ENCODE assay signal across 22 mouse cellular contexts in genomic region chr4:53781396-53781795, GRCm38 (mm10). TPM values are rescaled to one million over a fixed set of nuclear protein-coding genes. Genes with fewer than 3 reads are reported as not detected.
DNase-seq lines count a peak whose midpoint lies in the region; ATAC-seq lines count a peak whose summit lies in the region.
"Had no signal": no experiment of that assay in that cellular context is flagged by ENCODE, and none has a peak within 500 bp of the region (broad histone marks: within the 10 kb centered on the region; RNA-seq: fewer than 3 reads in every experiment).

No protein-coding gene starts in this region.

- peaks cover 26% of the 10 kb centered on the region for H3K36me3 ChIP-seq in midbrain, embryonic 10.5 days
- no peaks in the 10 kb centered on the region for H3K36me3 ChIP-seq in midbrain, embryonic 15.5 days (replicated peaks)
- H3K36me3 ChIP-seq in midbrain, embryonic 12.5 days, result peaks cover 13% of the 10 kb centered on the region; the same call in 1 of the 2 replicates
- H3K36me3 ChIP-seq in midbrain, embryonic 16.5 days (ENCODE audit: control insufficient read depth, insufficient read depth, low read length), result no peaks in the 10 kb centered on the region
- no peaks in the 10 kb centered on the region for H3K36me3 ChIP-seq in midbrain, embryonic 14.5 days (ENCODE audit: control insufficient read depth, insufficient read depth, low read length)
- H3K36me3 ChIP-seq: embryonic facial prominence, embryonic 13.5 days; embryonic facial prominence, embryonic 15.5 days; forebrain, embryonic 12.5 days had no signal

- no peak overlapping the region for H3K4me2 ChIP-seq in midbrain, embryonic 15.5 days
- H3K4me2 ChIP-seq in midbrain, embryonic 12.5 days (replicated peaks), result peak overlapping the region; percentile 43
- no peak overlapping the region for H3K4me2 ChIP-seq in midbrain, embryonic 16.5 days (ENCODE audit: low read length)
- H3K4me2 ChIP-seq in midbrain, embryonic 14.5 days (ENCODE audit: low read length), result peak overlapping the region; percentile 39
- H3K4me2 ChIP-seq: embryonic facial prominence, embryonic 13.5 days; embryonic facial prominence, embryonic 15.5 days had no signal

- no peak for ATAC-seq in midbrain, embryonic 15.5 days (replicated peaks)
- no peak for ATAC-seq in midbrain, embryonic 12.5 days (ENCODE audit: low FRiP score, low read depth)
- no peak for ATAC-seq in midbrain, embryonic 16.5 days
- ATAC-seq in midbrain, embryonic 14.5 days (ENCODE audit: low FRiP score, low TSS enrichment), result no peak
- ATAC-seq: forebrain, embryonic 14.5 days had no signal

- peak overlapping the region; percentile 67 for H3K4me3 ChIP-seq in midbrain, embryonic 10.5 days
- H3K4me3 ChIP-seq in midbrain, embryonic 15.5 days, result no peak overlapping the region
- H3K4me3 ChIP-seq in midbrain, embryonic 12.5 days, result peak overlapping the region; percentile 34
- H3K4me3 ChIP-seq in midbrain, embryonic 16.5 days (ENCODE audit: low read depth, low read length), result no peak overlapping the region
- H3K4me3 ChIP-seq in midbrain, embryonic 14.5 days (replicated peaks; ENCODE audit: low read depth, low read length), result peak overlapping the region; percentile 20
- H3K4me3 ChIP-seq: embryonic facial prominence, embryonic 13.5 days; embryonic facial prominence, embryonic 15.5 days; erythroblast, embryonic 14.5 days had no signal

- peaks cover 75% of the 10 kb centered on the region for H3K27me3 ChIP-seq in midbrain, embryonic 10.5 days (ENCODE audit: low read depth, poor library complexity, severe bottlenecking)
- peaks cover 21% of the 10 kb centered on the region for H3K27me3 ChIP-seq in midbrain, embryonic 15.5 days (replicated peaks)
- H3K27me3 ChIP-seq in midbrain, embryonic 12.5 days, result peaks cover 41% of the 10 kb centered on the region
- H3K27me3 ChIP-seq in midbrain, embryonic 16.5 days (ENCODE audit: control insufficient read depth, insufficient read depth, low read depth, low read length), result peaks cover 5% of the 10 kb centered on the region
- peaks cover 2% of the 10 kb centered on the region; the same call in 1 of the 2 replicates for H3K27me3 ChIP-seq in midbrain, embryonic 14.5 days (ENCODE audit: control insufficient read depth, insufficient read depth, low read length)

- DNase-seq in midbrain, embryonic 10.5 days (ENCODE audit: low spot score), result no peak
- DNase-seq in midbrain, embryonic 14.5 days, result no peak
- DNase-seq in frontal cortex, postnatal 36 days (ENCODE audit: low spot score in 2 of 2), result no peak
- DNase-seq: adrenal gland, adult 2 months; adrenal gland, postnatal 10 days; adrenal gland, postnatal 25 days; cerebellum, adult 11 months; cerebellum, adult 18-20 months; cerebellum, adult 8-10 months; cerebellum, adult 9-11 months; cerebellum, postnatal 14 days; cerebellum, postnatal 36 days; embryo, embryonic 11 days had no signal

- WGBS in midbrain, embryonic 10.5 days, result 32% methylated on average over 4 of the region's 4 CpGs
- WGBS in midbrain, embryonic 15.5 days, result 22% methylated on average over 4 of the region's 4 CpGs
- 17% methylated on average over 4 of the region's 4 CpGs for WGBS in midbrain, embryonic 12.5 days
- 29% methylated on average over 4 of the region's 4 CpGs for WGBS in midbrain, embryonic 16.5 days
- whole genome bisulfite sequencing in midbrain, embryonic 14.5 days, result 18% methylated on average over 4 of the region's 4 CpGs

- peaks cover 93% of the 10 kb centered on the region for H3K4me1 ChIP-seq in midbrain, embryonic 10.5 days
- H3K4me1 ChIP-seq in midbrain, embryonic 15.5 days, result peaks cover 23% of the 10 kb centered on the region
- H3K4me1 ChIP-seq in midbrain, embryonic 12.5 days, result peaks cover 24% of the 10 kb centered on the region
- H3K4me1 ChIP-seq in midbrain, embryonic 16.5 days (ENCODE audit: control insufficient read depth, insufficient read depth, low read length), result peaks cover 10% of the 10 kb centered on the region
- 0 out of 2 replicates have a peak, but pooled peaks cover 18% of the 10 kb centered on the region for H3K4me1 ChIP-seq in midbrain, embryonic 14.5 days (ENCODE audit: control insufficient read depth, insufficient read depth, low read length)

- no peak overlapping the region for H3K9ac ChIP-seq in midbrain, embryonic 15.5 days
- H3K9ac ChIP-seq in midbrain, embryonic 12.5 days (replicated peaks), result no peak overlapping the region
- H3K9ac ChIP-seq in midbrain, embryonic 16.5 days (ENCODE audit: low read depth, low read length), result no peak overlapping the region
- 0 out of 2 replicates have a peak overlapping the region, but pooled peaks have one; percentile 4 for H3K9ac ChIP-seq in midbrain, embryonic 14.5 days (replicated peaks; ENCODE audit: low read length)
- H3K9ac ChIP-seq: embryonic facial prominence, embryonic 13.5 days; embryonic facial prominence, embryonic 15.5 days; forebrain, embryonic 12.5 days had no signal

- peak overlapping the region; percentile 83 for H3K27ac ChIP-seq in midbrain, embryonic 10.5 days (replicated peaks)
- no peak overlapping the region for H3K27ac ChIP-seq in midbrain, embryonic 15.5 days
- H3K27ac ChIP-seq in midbrain, embryonic 12.5 days (replicated peaks), result no peak overlapping the region; the same call in 1 of the 2 replicates
- H3K27ac ChIP-seq in midbrain, embryonic 16.5 days (ENCODE audit: low read length), result no peak overlapping the region
- no peak overlapping the region for H3K27ac ChIP-seq in midbrain, embryonic 14.5 days (replicated peaks; ENCODE audit: low read depth, low read length)
- H3K27ac ChIP-seq: embryonic facial prominence, embryonic 13.5 days; embryonic facial prominence, embryonic 15.5 days; forebrain, embryonic 12.5 days had no signal

- H3K9me3 ChIP-seq in midbrain, embryonic 10.5 days (replicated peaks), result no peaks in the 10 kb centered on the region
- no peaks in the 10 kb centered on the region for H3K9me3 ChIP-seq in midbrain, embryonic 15.5 days
- H3K9me3 ChIP-seq in midbrain, embryonic 12.5 days, result peaks cover under 1% of the 10 kb centered on the region; the same call in 1 of the 2 replicates
- H3K9me3 ChIP-seq in midbrain, embryonic 16.5 days (replicated peaks; ENCODE audit: control insufficient read depth, low read length, poor library complexity, severe bottlenecking), result no peaks in the 10 kb centered on the region
- H3K9me3 ChIP-seq in midbrain, embryonic 14.5 days (ENCODE audit: control insufficient read depth, low read length), result no peaks in the 10 kb centered on the region
- H3K9me3 ChIP-seq: embryonic facial prominence, embryonic 13.5 days; embryonic facial prominence, embryonic 15.5 days; forebrain, embryonic 10.5 days; forebrain, embryonic 12.5 days had no signal

RNA-seq across cellular contexts. Expression of gene Tal2, which starts 1.9 kb away (rescaled TPM):
- polyA plus RNA-seq in midbrain, embryonic 10.5 days (2016; fragmentation: Nextera tagmentation; extraction: Ambion mirVana), result 22.1 and 33.5 TPM in 2 replicates
- polyA plus RNA-seq in midbrain, embryonic 15.5 days (2015; fragmentation: Nextera tagmentation; extraction: Ambion mirVana), result 5.2 and 6.2 TPM in 2 replicates
- polyA plus RNA-seq in midbrain, embryonic 12.5 days (2016; fragmentation: Nextera tagmentation; extraction: Ambion mirVana), result 40.5 and 44.2 TPM in 2 replicates
- 2.0 and 2.3 TPM in 2 replicates for polyA plus RNA-seq in midbrain, embryonic 16.5 days (2015; fragmentation: Nextera tagmentation; extraction: Ambion mirVana)
- 10.5 and 19.4 TPM in 2 replicates for polyA plus RNA-seq in midbrain, embryonic 14.5 days (2014; fragmentation: Nextera tagmentation; extraction: Ambion mirVana)
- polyA plus RNA-seq: adrenal gland, adult 2 months; erythroblast, embryonic 14.5 days had no signal

RNA-seq across cellular contexts. Expression of gene Tmem38b, which starts 44.4 kb away (rescaled TPM):
- polyA plus RNA-seq in midbrain, embryonic 10.5 days (2016; fragmentation: Nextera tagmentation; extraction: Ambion mirVana), result 9.7 and 9.8 TPM in 2 replicates
- 7.4 and 7.7 TPM in 2 replicates for polyA plus RNA-seq in midbrain, embryonic 15.5 days (2015; fragmentation: Nextera tagmentation; extraction: Ambion mirVana)
- polyA plus RNA-seq in midbrain, embryonic 12.5 days (2016; fragmentation: Nextera tagmentation; extraction: Ambion mirVana), result 12.7 and 12.8 TPM in 2 replicates
- 7.7 and 8.3 TPM in 2 replicates for polyA plus RNA-seq in midbrain, embryonic 16.5 days (2015; fragmentation: Nextera tagmentation; extraction: Ambion mirVana)
- 9.4 and 11.9 TPM in 2 replicates for polyA plus RNA-seq in midbrain, embryonic 14.5 days (2014; fragmentation: Nextera tagmentation; extraction: Ambion mirVana)

Comparison
In these comparisons a context has a peak if more than half of its experiments do, and no peak if none do; other contexts are left out.
1. H3K4me3 ChIP-seq: peak in midbrain, embryonic 10.5 days (single experiment), midbrain, embryonic 12.5 days (single experiment) and midbrain, embryonic 14.5 days (single experiment); none in midbrain, embryonic 15.5 days (single experiment) and midbrain, embryonic 16.5 days (single experiment).
2. H3K4me2 ChIP-seq: peak in midbrain, embryonic 12.5 days (single experiment) and midbrain, embryonic 14.5 days (single experiment); none in midbrain, embryonic 15.5 days (single experiment) and midbrain, embryonic 16.5 days (single experiment).